Mouse (Mus musculus): ENCODE data around the gene Fbxo24.
"Not testable (repeated sequence)": the region's sequence is repeated elsewhere in the genome, so short reads cannot be mapped to it uniquely, and the experiment has no call there.

Fbxo24 gene

DNA sequence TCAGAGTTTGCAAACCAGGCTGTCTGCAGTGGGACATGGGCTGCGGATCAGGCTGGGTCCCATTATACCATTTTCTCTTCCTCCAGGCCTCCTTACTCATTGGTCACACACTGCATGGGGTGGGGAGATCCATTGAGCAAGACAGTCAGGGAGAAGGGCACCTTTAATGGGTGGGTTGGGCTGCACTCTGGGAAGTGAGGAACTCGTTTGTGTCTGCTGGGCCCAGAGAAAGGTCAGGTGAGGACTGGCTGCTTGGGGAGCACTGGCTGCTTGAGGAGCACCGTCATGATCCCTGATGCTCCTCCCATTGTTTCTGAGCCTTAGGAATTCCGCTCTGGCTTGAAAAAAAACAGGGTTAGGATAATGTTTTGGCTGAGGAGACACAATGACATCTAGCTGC is 14.1 kb upstream of the Fbxo24 start:
- DNase-seq (ENCODE audit: low read depth, low spot score), result no peak

DNA sequence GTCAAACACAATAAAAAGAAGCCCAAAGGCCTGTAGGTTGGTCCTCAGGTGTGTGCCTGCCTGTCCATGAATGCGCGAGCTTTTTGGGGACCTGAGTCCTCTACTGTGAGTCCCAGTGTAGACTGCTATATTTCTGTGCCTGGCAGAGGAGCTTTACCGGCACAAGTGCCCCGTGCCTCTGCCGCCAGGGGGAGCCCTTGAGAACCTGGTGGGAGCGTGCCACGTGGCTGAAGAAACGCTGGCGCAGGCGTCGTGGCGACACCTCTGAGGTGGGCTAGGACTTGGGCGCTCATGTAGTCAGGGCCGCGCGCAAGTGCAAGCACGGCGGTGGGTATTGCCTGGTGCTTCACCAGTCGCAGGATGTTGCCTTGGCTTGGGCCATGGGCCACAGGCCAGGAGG is 12.3 kb upstream of the Fbxo24 start, which contains the start of gene Sap25:
Sap25 (plus strand) TSS at position 281 of the 400 bp plus-strand sequence.
- DNase-seq (ENCODE audit: low read depth, low spot score), result peak; percentile 70

DNA sequence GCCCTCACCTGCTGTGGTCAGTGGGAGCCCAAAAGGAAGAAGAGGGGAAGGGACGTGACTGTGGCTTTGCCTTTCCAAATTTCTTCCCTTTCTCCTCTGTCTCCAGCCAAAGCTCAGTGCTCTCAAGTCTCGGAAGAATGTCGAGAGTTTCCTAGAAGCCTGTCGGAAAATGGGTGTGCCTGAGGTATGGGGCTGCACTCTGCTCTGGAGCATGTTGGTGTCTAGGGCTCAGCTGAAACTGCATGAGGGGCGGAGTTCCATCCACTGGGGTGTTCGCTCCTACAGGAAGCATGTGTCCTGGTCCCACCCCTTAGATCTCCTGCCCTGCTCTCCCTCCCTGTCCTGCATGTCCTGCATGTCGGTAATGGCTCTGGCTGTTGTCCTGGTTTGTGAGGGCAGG is 10.7 kb upstream of the Fbxo24 start:
- DNase-seq (ENCODE audit: low read depth, low spot score), result no peak

DNA sequence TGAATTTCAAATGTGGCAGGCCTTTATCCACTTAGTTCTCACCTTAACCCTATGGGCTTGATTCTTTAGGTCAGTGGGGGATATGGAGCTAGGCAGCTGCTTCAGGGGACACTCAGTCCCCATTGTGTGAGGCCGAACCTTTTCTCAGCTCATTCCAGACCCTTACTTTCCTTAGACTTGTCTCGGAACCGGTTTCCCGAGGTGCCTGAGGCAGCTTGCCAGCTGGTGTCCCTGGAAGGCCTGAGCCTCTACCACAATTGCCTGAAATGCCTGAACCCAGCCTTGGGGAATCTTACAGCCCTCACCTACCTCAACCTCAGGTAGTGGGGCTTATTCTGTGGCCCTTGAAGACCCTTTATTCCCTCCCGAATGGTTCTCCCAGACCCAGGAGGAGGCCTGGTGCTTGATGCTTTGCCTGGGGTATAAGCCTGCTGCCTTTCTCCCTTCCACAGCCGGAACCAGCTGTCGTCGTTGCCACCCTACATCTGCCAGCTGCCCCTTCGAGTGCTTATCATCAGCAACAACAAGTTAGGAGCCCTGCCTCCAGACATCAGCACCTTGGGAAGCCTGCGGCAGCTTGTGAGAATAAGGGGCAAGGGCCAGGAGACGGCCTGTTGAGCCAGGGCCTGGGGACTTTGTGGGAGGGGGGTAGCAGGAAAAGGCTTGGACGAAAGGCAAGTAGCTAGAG is 4.7 kb upstream of the Fbxo24 start:
- no peak for DNase-seq (ENCODE audit: low read depth, low spot score)

- DNase-seq (ENCODE audit: low read depth, low spot score), result no peak
These were observed 2.8 kb upstream of the Fbxo24 start for GRCm38 (mm10) chr5:137631591-137631990.

- DNase-seq (ENCODE audit: low read depth, low spot score), result peak; percentile 86
These were observed 2.4 kb upstream of the Fbxo24 start for GRCm38 (mm10) chr5:137631171-137631570.

GRCm38 (mm10) chr5:137630602-137631001 is 1.8 kb upstream of the Fbxo24 start:
- no peak for DNase-seq (ENCODE audit: low read depth, low spot score)

- peak; percentile 51 for DNase-seq (ENCODE audit: low read depth, low spot score)
These were observed 1.2 kb upstream of the Fbxo24 start for GRCm38 (mm10) chr5:137629906-137630545.

- no peak for DNase-seq (ENCODE audit: low read depth, low spot score)
These were observed 512 bp upstream of the Fbxo24 start for GRCm38 (mm10) chr5:137629306-137629721.

- DNase-seq (ENCODE audit: low read depth, low spot score), result no peak
These were observed 811 bp downstream of the Fbxo24 start for GRCm38 (mm10) chr5:137627991-137628390.

- DNase-seq (ENCODE audit: low read depth, low spot score), result no peak
These were observed 4.8 kb downstream of the Fbxo24 start for GRCm38 (mm10) chr5:137623937-137624530.

GRCm38 (mm10) chr5:137615347-137615746 is 13.5 kb downstream of the Fbxo24 start:
- no peak for DNase-seq (ENCODE audit: low read depth, low spot score)

DNA sequence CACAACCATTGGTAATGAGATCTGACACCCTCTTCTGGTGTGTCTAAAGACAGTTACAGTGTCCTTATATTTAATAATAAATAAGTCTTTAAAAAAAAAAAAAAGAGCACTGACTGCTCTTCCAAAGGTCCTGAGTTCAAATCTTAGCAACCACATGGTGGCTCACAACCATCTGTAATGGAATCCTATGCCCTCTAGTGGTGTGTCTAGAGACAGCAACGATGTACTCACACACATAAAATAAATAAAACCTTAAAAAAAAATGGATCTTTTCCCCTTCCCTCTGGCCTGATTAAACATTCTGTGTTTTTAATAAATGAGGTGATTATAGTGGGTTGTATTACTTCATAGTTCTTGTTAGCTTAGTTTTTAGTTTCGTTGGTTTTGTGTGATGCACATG is 13.9 kb downstream of the Fbxo24 start:
- DNase-seq (ENCODE audit: low read depth, low spot score), result not testable (repeated sequence)

DNA sequence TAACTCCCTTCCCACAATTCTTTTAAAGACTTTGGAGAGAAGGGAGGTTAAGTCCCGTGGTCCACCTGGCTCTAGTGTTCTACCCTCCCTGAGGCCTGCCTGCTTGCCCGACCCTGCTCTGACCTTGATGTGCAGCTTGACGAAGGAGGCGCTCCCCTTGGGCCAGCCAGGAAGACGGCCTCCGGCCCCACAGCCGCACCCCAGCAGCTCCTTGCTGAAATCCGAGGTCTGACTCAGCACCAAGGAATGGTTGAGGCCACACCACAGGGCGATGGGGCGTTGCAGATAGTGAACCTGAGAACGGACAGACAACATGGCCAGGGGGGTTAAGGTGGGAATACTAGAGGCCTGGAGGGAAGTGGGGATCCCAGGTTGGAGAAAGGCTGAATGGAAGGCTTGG is 15.3 kb downstream of the Fbxo24 start, which contains the start of gene Pcolce:
Pcolce (minus strand) TSS at position 235 of the 400 bp plus-strand sequence.
- no peak for DNase-seq (ENCODE audit: low read depth, low spot score)

DNA sequence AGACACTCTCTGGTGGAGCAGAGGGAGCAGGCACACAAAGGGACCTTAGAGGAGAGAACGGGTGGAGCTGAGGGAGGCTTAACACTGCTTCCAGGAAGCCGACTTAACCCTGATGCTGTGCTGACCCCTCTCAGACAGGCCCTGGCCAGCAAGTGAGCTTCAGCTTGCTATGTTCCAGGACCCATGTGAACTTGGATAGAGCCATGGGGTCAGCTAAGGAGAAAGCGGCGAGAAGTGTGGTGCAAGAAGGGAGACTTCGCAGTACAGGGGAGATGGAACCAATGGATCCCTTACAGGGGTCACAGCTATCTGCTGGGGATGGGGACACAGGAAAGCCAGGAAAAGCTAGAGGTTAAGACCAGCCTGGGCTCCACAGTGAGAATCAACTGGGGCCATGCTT is 15.7 kb downstream of the Fbxo24 start:
- no peak for DNase-seq (ENCODE audit: low read depth, low spot score)

- DNase-seq (ENCODE audit: low read depth, low spot score), result no peak
These were observed 17.6 kb downstream of the Fbxo24 start for GRCm38 (mm10) chr5:137611245-137611602.

- DNase-seq (ENCODE audit: low read depth, low spot score), result no peak
These were observed 18.1 kb downstream of the Fbxo24 start for GRCm38 (mm10) chr5:137610548-137611244.

- no peak for DNase-seq (ENCODE audit: low read depth, low spot score)
These were observed 18.7 kb downstream of the Fbxo24 start for GRCm38 (mm10) chr5:137610056-137610455.

DNA sequence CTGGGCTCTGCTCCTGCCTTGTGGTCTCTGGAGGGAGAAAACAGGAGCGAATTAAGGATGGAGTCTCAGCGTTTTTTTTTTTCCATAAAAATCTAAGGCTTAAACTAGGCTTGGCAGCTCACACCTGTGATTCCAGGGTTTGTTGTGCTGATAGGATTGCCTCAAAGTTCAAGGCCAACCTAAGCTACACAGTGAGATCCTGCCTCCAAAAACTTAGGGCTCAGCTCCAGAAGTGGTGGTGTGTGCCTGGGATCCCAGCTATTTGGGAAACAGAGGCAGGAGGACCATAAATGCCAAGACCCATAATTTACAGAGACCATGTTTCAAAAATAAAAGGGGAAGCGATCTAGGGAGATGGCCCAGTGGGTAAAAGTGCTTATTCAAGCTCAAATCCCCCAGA is 19.5 kb downstream of the Fbxo24 start:
- no peak for DNase-seq (ENCODE audit: low read depth, low spot score)

DNA sequence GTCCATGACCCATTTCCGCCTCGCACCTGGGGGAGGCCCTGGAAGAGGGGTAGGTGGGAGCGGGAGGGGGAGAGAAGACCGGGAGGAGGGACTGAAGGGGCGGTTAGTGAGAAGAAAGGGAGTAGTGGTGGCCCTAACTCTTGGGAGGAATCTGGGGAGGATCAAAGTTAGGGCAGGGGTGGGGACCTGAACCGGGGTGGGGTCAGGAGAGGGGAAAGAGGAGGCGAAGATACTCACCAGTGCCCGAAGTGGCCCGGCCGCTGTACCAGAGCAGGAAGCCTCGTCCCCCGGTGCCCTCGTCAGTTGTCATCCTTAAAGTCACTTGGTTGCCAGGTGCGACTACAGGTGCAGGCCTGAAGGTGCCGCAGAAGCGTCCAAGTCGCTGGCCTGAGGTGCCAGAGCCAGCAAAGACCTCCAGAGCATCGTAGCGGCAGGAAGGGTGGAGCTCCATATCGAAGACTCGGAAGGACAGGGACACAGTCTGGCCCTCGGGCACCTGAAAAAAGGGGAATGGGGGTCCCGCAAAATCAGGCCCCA is 20.1 kb downstream of the Fbxo24 start:
- no peak for DNase-seq (ENCODE audit: low read depth, low spot score)

DNA sequence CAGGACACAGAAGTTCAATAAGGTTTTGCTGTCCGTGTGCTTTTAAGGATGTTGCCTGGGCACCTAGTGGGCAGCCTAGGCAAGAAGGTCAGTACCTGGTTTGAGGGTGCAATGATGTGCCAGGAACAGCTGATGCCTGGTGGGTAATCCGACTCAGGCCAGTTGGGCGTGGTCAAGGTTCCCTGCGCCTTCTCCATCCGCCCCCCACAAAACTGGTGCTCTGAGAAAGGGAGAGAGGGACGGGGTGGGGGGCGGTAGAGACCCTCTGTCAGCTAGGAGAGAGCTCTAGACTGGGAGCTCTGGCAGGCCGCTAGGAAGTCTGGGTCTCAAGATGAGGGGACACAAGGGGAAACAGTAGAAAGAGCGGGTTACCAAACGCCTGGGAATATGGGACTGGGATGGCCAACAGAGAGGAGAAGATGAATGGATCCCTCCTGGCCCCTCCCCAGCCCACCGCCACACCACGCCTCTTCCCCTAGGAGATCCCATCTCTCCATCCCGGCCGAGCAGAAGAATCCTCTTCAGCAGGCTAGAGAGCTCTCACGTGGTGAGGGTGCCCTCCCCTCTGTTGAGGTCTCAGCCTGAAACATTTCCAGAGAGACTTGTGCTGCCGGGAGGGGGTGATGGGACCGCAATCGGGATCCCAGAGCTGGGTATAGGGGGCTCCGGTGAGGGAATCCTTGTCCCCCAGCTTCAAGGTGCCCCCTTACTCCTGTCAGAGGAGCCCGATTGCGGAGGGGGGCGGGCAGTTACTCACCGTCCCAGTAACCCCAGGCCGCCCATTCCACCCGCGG is 20.7 kb downstream of the Fbxo24 start:
- DNase-seq (ENCODE audit: low read depth, low spot score), result no peak
